Comparison of ENCODE assay signal across 29 mouse cellular contexts in genomic region chr11:34467056-34467455, GRCm38 (mm10).
DNase-seq lines count a peak whose midpoint lies in the region; ATAC-seq and TF ChIP-seq lines count a peak whose summit lies in the region.
"Had no signal": no experiment of that assay in that cellular context is flagged by ENCODE, and none has a peak within 500 bp of the region (broad histone marks: within the 10 kb centered on the region; RNA-seq: fewer than 3 reads in every experiment).

No protein-coding gene starts in this region.

- H3K4me3 ChIP-seq in layer of hippocampus, adult 2 months = no peak overlapping the region
- no peak overlapping the region for H3K4me3 ChIP-seq in stomach, postnatal 0 days (ENCODE audit: low read depth, low read length)
- H3K4me3 ChIP-seq: erythroblast, embryonic 14.5 days; heart, embryonic 10.5 days; heart, embryonic 15.5 days; intestine, embryonic 15.5 days; limb, embryonic 12.5 days; lung, embryonic 15.5 days; myocyte; neural tube, embryonic 13.5 days had no signal

- no peak for TF ChIP-seq EP300 in stomach, postnatal 0 days (optimal IDR thresholded peaks at IDR 0.05)

- ATAC-seq in common myeloid progenitor, adult 5-6 weeks (replicated peaks; ENCODE audit: low read depth, poor library complexity, severe bottlenecking) = 0 out of 2 replicates have a peak, but pooled peaks have one; percentile 18
- ATAC-seq in stomach, postnatal 0 days (ENCODE audit: low FRiP score, low TSS enrichment) = no peak
- ATAC-seq: forebrain, postnatal 0 days; hindbrain, embryonic 16.5 days; intestine, embryonic 15.5 days; midbrain, embryonic 16.5 days had no signal

- H3K27ac ChIP-seq in layer of hippocampus, adult 2 months = no peak overlapping the region
- H3K27ac ChIP-seq in stomach, postnatal 0 days (replicated peaks) = no peak overlapping the region
- H3K27ac ChIP-seq: heart, embryonic 10.5 days; heart, embryonic 15.5 days; intestine, embryonic 15.5 days; limb, embryonic 12.5 days; lung, embryonic 15.5 days; neural tube, embryonic 13.5 days had no signal

- 61% methylated on average over 1 of the region's 1 CpGs for WGBS in stomach, postnatal 0 days

- no peaks in the 10 kb centered on the region for H3K4me1 ChIP-seq in stomach, postnatal 0 days (replicated peaks; ENCODE audit: control insufficient read depth, insufficient read depth)
- H3K4me1 ChIP-seq: heart, embryonic 10.5 days; heart, embryonic 15.5 days; intestine, embryonic 15.5 days; limb, embryonic 12.5 days; lung, embryonic 15.5 days had no signal

- 0 out of 2 replicates have a peak, but pooled peaks have one; percentile 18 for TF ChIP-seq CTCF in layer of hippocampus, adult 2 months (conservative IDR thresholded peaks at IDR 0.05)
- TF ChIP-seq CTCF in stomach, postnatal 0 days (IDR thresholded peaks at IDR 0.05; ENCODE audit: low read depth) = 0 out of 2 replicates have a peak, but pooled peaks have one; percentile 3

- no peaks in the 10 kb centered on the region for H3K9me3 ChIP-seq in stomach, postnatal 0 days (ENCODE audit: control insufficient read depth, low read length)
- H3K9me3 ChIP-seq: heart, embryonic 10.5 days; heart, embryonic 15.5 days; intestine, embryonic 15.5 days; limb, embryonic 12.5 days; lung, embryonic 15.5 days; neural tube, embryonic 13.5 days had no signal

- no peak for DNase-seq in layer of hippocampus, adult 2 months (ENCODE audit: low spot score in 2 of 2)
- DNase-seq in layer of hippocampus, postnatal 10 days (ENCODE audit: low spot score in 2 of 2) = no peak
- DNase-seq in ES-CJ7 (ENCODE audit: low read depth, low spot score) = peak; percentile 25
- no peak for DNase-seq in stomach, postnatal 0 days (ENCODE audit: low spot score)
- no peak for DNase-seq in spleen, postnatal 4 days (ENCODE audit: low spot score in 2 of 2)
- DNase-seq in right cerebral cortex, postnatal 14 days = no peak
- DNase-seq: adrenal gland, postnatal 10 days; B cell, adult 2 months; cerebellum, adult 9-10 months; cerebellum, postnatal 36 days; forebrain, postnatal 0 days; gastrocnemius, postnatal 14 days; kidney, adult 2 months; kidney, postnatal 36 days; layer of hippocampus, postnatal 36 days; spleen, adult 18-20 months; thymus, postnatal 14 days had no signal

- H3K36me3 ChIP-seq in stomach, postnatal 0 days (ENCODE audit: control insufficient read depth, insufficient read depth, low read length) = no peaks in the 10 kb centered on the region
- H3K36me3 ChIP-seq: heart, embryonic 10.5 days; heart, embryonic 15.5 days; intestine, embryonic 15.5 days; limb, embryonic 12.5 days; lung, embryonic 15.5 days; neural tube, embryonic 13.5 days had no signal

- no peak overlapping the region for H3K4me2 ChIP-seq in stomach, postnatal 0 days (replicated peaks; ENCODE audit: low read depth)
- H3K4me2 ChIP-seq: heart, embryonic 15.5 days; intestine, embryonic 15.5 days; limb, embryonic 12.5 days; lung, embryonic 15.5 days; midbrain, embryonic 11.5 days; neural tube, embryonic 13.5 days had no signal

- no peak overlapping the region for H3K9ac ChIP-seq in stomach, postnatal 0 days (ENCODE audit: low read length)
- H3K9ac ChIP-seq: forebrain, postnatal 0 days; heart, embryonic 15.5 days; intestine, embryonic 15.5 days; limb, embryonic 12.5 days; lung, embryonic 15.5 days; neural tube, embryonic 13.5 days had no signal

- H3K27me3 ChIP-seq in stomach, postnatal 0 days (ENCODE audit: control insufficient read depth, insufficient read depth, low read length) = no peaks in the 10 kb centered on the region
- H3K27me3 ChIP-seq: heart, embryonic 15.5 days; intestine, embryonic 15.5 days; limb, embryonic 12.5 days; lung, embryonic 15.5 days; neural tube, embryonic 13.5 days had no signal
